Mouse (Mus musculus) E14TG2a.4 (cell line): ENCODE results near the gene Cfap54.
A peak's percentile ranks its signal among the peaks of the same experiment; 100 is the strongest.

Source experiments
- H3K27me3 ChIP-seq: 2 replicates; pipeline ENCODE4 v1.6.1; 2014; ENCODE audit warnings: low read length, control low read depth; ENCODE audit not compliant: insufficient read depth
- H3K36me3 ChIP-seq: 2 replicates; pipeline ENCODE4 v1.6.1; 2014; ENCODE audit warnings: low read length, control low read depth; ENCODE audit not compliant: insufficient read depth
- H3K4me1 ChIP-seq: replicated peaks from 2 replicates; pipeline ENCODE4 v1.6.1; 2014; ENCODE audit warnings: low read depth, low read length, control low read depth
- H3K4me3 ChIP-seq: replicated peaks from 2 replicates; pipeline ENCODE4 v1.5.1; 2014; ENCODE audit warnings: mild to moderate bottlenecking, low read length
- H3K9me3 ChIP-seq: 2 replicates; pipeline ENCODE4 v1.6.1; 2014; ENCODE audit warnings: low read length, control low read depth
- CTCF ChIP-seq: conservative IDR thresholded peaks from 2 replicates; pipeline ENCODE4 v1.5.1; 2014; ENCODE audit warnings: low read length
- NANOG ChIP-seq: IDR thresholded peaks from 2 replicates; pipeline ENCODE4 v1.6.1; 2014; ENCODE audit warnings: borderline replicate concordance, low read length, mixed read lengths
- POU5F1 ChIP-seq: IDR thresholded peaks from 2 replicates; pipeline ENCODE4 v1.6.1; 2014; ENCODE audit warnings: low read length, borderline replicate concordance

The Cfap54 gene

GRCm38 (mm10) chr10:93076376-93076775 is 5.0 kb downstream of the Cfap54 start:
- TF ChIP-seq POU5F1: no peak
- no peak for TF ChIP-seq CTCF
- TF ChIP-seq NANOG: no peak
- Histone ChIP-seq H3K9me3 (no peaks in the 10 kb centered on the region), H3K4me3 (no peak overlapping the region), H3K27me3 (0 out of 2 replicates have a peak, but pooled peaks cover 4% of the 10 kb centered on the region), H3K4me1 (peaks cover 10% of the 10 kb centered on the region), H3K36me3 (no peaks in the 10 kb centered on the region)

GRCm38 (mm10) chr10:93075856-93076255 is 5.6 kb downstream of the Cfap54 start:
- H3K9me3 ChIP-seq: no peaks in the 10 kb centered on the region
- H3K27me3 ChIP-seq: 0 out of 2 replicates have a peak, but pooled peaks cover 4% of the 10 kb centered on the region
- TF ChIP-seq POU5F1 (no peak), CTCF (no peak), NANOG (no peak)

DNA sequence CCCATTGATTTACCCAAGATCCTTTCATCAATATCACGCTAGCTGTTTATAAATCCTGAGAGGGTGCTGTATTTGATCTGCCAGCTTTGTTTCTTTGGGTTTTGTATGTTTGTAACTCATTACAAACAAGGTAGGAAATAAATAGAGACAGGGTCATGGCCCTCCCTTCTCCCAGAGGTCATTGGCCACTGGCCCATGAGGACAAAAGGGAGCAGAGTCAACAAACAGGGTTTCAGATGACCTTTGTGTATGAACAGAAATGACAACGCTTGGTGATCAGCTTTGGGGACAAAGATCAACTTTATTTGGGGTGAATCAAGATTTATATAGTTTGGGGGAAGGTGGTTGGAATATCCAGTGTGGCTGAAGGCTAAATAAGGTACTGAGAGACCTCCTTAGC is 8.6 kb downstream of the Cfap54 start:
- no peaks in the 10 kb centered on the region for H3K27me3 ChIP-seq
- H3K4me3 ChIP-seq: no peak overlapping the region
- H3K36me3 ChIP-seq: no peaks in the 10 kb centered on the region
- H3K9me3 ChIP-seq: peaks cover 17% of the 10 kb centered on the region
- no peak for TF ChIP-seq POU5F1
- TF ChIP-seq NANOG: no peak
- TF ChIP-seq CTCF: no peak
- peaks cover 9% of the 10 kb centered on the region for H3K4me1 ChIP-seq

More at GRCm38 (mm10) chr10:93075856-93076255, 5.6 kb downstream of the Cfap54 start:
- Histone ChIP-seq H3K4me1 (peaks cover 8% of the 10 kb centered on the region), H3K36me3 (no peaks in the 10 kb centered on the region), H3K4me3 (no peak overlapping the region)

DNA sequence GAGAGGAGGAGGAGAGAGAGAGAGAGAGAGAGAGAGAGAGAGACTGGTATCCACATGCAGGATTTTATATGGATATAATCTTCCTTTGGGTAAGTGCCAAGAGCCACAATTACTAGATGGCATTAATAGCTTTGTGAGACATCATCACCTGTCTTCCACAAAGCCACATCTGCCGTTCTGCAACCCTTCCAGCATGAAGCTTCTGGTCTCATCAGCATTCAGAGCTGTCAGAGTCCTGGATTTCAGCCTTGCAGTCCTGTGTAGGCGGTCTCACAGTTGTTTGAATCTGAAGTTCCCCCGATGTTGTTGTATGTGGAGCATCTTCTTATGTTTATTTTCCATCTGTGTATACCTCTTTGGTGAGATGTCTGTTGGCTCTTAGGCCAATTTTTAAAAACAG is 9.7 kb downstream of the Cfap54 start:
- Histone ChIP-seq H3K36me3 (no peaks in the 10 kb centered on the region), H3K9me3 (peaks cover 28% of the 10 kb centered on the region), H3K4me1 (peaks cover 8% of the 10 kb centered on the region), H3K4me3 (no peak overlapping the region), H3K27me3 (no peaks in the 10 kb centered on the region)
- TF ChIP-seq NANOG (no peak), POU5F1 (no peak), CTCF (no peak)

GRCm38 (mm10) chr10:93070121-93070898 is 11.1 kb downstream of the Cfap54 start:
- no peak overlapping the region for H3K4me3 ChIP-seq
- H3K27me3 ChIP-seq: no peaks in the 10 kb centered on the region
- no peaks in the 10 kb centered on the region for H3K36me3 ChIP-seq
- TF ChIP-seq CTCF (peak; percentile 69), POU5F1 (no peak), NANOG (no peak)
- H3K9me3 ChIP-seq: peaks cover 31% of the 10 kb centered on the region
- peaks cover 4% of the 10 kb centered on the region for H3K4me1 ChIP-seq

DNA sequence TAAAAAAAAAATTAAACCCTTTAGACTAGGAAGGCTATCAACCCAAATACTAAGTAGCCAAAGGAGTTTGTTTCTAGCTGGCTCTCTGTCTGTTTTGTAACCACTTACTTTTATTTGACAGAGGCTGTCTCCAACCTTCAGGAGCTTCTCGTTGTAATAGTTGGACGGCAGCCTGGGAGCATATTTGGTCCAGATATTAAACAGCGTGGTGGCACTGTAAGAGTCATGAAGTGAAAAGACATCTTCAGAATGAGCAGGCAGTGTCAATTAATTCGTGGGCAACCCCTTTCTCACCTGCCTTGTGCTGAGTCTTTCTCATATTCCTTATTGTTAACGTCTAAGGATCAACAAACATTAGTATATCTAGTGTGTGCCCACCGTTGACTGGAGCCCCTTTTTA is 11.7 kb downstream of the Cfap54 start:
- H3K27me3 ChIP-seq: no peaks in the 10 kb centered on the region
- TF ChIP-seq CTCF: no peak
- peaks cover 31% of the 10 kb centered on the region for H3K9me3 ChIP-seq
- no peaks in the 10 kb centered on the region for H3K36me3 ChIP-seq
- H3K4me1 ChIP-seq: peaks cover 4% of the 10 kb centered on the region
- H3K4me3 ChIP-seq: no peak overlapping the region

DNA sequence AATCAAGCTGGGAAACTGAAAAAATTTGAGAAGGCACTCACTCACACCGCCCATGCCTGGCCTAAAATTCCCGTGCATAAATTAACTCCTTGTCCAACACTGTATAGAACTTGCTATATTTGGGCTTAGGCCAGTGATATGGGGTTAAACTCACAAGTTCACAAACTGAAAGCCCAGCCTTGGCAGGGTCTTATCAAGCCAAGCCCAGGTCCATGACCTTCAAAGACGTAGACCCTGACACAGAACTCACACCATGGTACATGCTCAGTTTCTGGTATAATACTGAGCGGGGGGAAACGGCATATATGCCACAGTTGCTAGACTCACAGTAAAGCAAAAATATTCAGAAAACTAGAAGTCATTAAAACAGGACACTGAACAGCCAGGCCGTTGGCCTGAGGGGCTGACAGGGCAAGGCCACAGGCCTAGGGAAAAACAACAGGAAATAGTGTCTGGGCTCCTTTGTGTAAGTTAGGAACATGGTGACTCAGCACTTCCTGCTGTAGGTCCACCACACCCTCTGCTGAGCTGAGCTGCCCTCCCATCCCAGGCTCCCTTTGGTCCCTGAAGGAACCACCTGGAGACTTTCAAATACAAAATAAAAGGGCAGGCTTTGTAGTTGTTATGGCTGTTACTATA is 12.3 kb downstream of the Cfap54 start:
- Histone ChIP-seq H3K4me3 (no peak overlapping the region), H3K9me3 (peaks cover 31% of the 10 kb centered on the region), H3K4me1 (peaks cover 4% of the 10 kb centered on the region), H3K36me3 (no peaks in the 10 kb centered on the region), H3K27me3 (no peaks in the 10 kb centered on the region)
- no peak for TF ChIP-seq CTCF
- TF ChIP-seq NANOG: no peak
- no peak for TF ChIP-seq POU5F1

DNA sequence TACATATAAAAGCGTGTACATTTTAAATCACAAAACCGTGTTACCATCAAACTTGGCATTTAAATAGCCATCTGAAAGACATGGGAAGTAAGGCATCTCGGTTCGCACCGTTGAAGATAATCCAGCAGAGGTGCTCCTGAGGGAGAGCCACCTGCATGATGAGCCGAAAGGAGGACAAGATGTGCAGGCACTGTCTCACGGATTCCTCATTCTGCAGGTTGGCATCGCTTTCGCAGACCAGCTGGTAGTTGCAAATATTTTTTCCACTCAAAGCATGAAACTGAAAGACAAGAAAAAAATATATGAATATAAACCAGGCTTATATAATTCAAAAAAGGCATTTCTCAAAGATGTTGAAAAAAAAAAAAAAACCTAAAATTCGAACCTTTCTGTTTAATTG is 16.4 kb downstream of the Cfap54 start:
- TF ChIP-seq NANOG: no peak
- no peak for TF ChIP-seq CTCF
- TF ChIP-seq POU5F1: no peak
- no peaks in the 10 kb centered on the region for H3K27me3 ChIP-seq
- peaks cover 31% of the 10 kb centered on the region for H3K9me3 ChIP-seq
- H3K4me1 ChIP-seq: no peaks in the 10 kb centered on the region
- H3K4me3 ChIP-seq: no peak overlapping the region
- H3K36me3 ChIP-seq: no peaks in the 10 kb centered on the region

DNA sequence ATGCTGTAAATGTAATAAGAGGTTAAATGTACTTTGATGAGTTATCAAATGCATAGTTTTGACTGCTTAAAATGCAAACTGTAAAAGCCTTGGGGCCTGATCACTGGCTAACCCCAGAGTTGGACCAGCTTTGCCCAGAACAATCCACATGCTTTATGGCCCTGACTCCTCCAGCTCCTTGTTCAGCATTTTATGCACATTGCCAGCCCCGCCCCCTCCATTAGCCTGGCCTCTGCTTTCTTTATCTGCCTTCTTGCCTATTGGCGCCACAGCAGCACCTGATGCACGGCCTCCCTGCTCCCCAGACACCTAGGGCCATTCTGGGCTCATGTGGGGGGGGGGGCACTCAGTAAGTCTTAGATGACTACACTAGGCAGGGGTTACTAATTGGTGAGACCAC is 17.8 kb downstream of the Cfap54 start:
- H3K27me3 ChIP-seq: no peaks in the 10 kb centered on the region
- no peak overlapping the region for H3K4me3 ChIP-seq
- TF ChIP-seq NANOG: no peak
- no peak for TF ChIP-seq CTCF
- TF ChIP-seq POU5F1: no peak
- H3K4me1 ChIP-seq: no peaks in the 10 kb centered on the region
- H3K36me3 ChIP-seq: no peaks in the 10 kb centered on the region
- peaks cover 22% of the 10 kb centered on the region for H3K9me3 ChIP-seq
